Mouse (Mus musculus) embryo, embryonic 11 days (tissue): ENCODE data around the gene Adal.
A peak's percentile ranks its signal among the peaks of the same experiment; 100 is the strongest.
"Not testable (repeated sequence)": the region's sequence is repeated elsewhere in the genome, so short reads cannot be mapped to it uniquely, and the experiment has no call there.

Source experiments
- DNase-seq: peaks from one replicate; pipeline ENCODE4 v3.0.0-alpha.2; 2015

The Adal gene

GRCm38 (mm10) chr2:121140018-121140882 lies at the start of gene Adal, which contains the start of gene Lcmt2:
Gene Adal (plus strand): TSS chr2:121140428.
Gene Lcmt2 (minus strand): TSS chr2:121140653.
- peak; percentile 94 for DNase-seq

GRCm38 (mm10) chr2:121102051-121102450 lies 38.2 kb upstream of the Adal start:
- DNase-seq = peak; percentile 78

GRCm38 (mm10) chr2:121105940-121106339 lies 34.3 kb upstream of the Adal start:
- no peak for DNase-seq

GRCm38 (mm10) chr2:121109695-121110094 lies 30.5 kb upstream of the Adal start, which contains the start of gene Tgm7:
Gene Tgm7 (minus strand): TSS chr2:121109795.
- no peak for DNase-seq

GRCm38 (mm10) chr2:121115418-121115817 lies 24.8 kb upstream of the Adal start:
- DNase-seq = no peak

- DNase-seq = no peak
Measured at GRCm38 (mm10) chr2:121119260-121119659, 21.0 kb upstream of the Adal start.

- not testable (repeated sequence) for DNase-seq
Measured at GRCm38 (mm10) chr2:121126302-121126701, 13.9 kb upstream of the Adal start.

- DNase-seq = no peak
Measured at GRCm38 (mm10) chr2:121127536-121127935, 12.7 kb upstream of the Adal start.

GRCm38 (mm10) chr2:121128865-121129620 lies 11.2 kb upstream of the Adal start:
- DNase-seq = no peak

- no peak for DNase-seq
Measured at GRCm38 (mm10) chr2:121132822-121133221, 7.4 kb upstream of the Adal start.

- no peak for DNase-seq
Measured at GRCm38 (mm10) chr2:121137371-121137770, 2.9 kb upstream of the Adal start.

- no peak for DNase-seq
Measured at GRCm38 (mm10) chr2:121139266-121140017, 786 bp upstream of the Adal start.

GRCm38 (mm10) chr2:121141216-121142035 lies 1.2 kb downstream of the Adal start:
- no peak for DNase-seq

GRCm38 (mm10) chr2:121142415-121142814 lies 2.2 kb downstream of the Adal start:
- DNase-seq = no peak

- no peak for DNase-seq
Measured at GRCm38 (mm10) chr2:121149679-121150078, 9.5 kb downstream of the Adal start.

GRCm38 (mm10) chr2:121153100-121153499 lies 12.9 kb downstream of the Adal start:
- no peak for DNase-seq

- DNase-seq = no peak
Measured at GRCm38 (mm10) chr2:121169173-121169572, 28.9 kb downstream of the Adal start.

- DNase-seq = peak; percentile 21
Measured at GRCm38 (mm10) chr2:121169902-121170301, 29.7 kb downstream of the Adal start.

- peak; percentile 67 for DNase-seq
Measured at GRCm38 (mm10) chr2:121170481-121170971, 30.3 kb downstream of the Adal start, which contains the start of gene Tubgcp4. Gene Tubgcp4 (plus strand): TSS chr2:121170654.

- peak; percentile 97 for DNase-seq
Measured at GRCm38 (mm10) chr2:121170980-121171742, 30.9 kb downstream of the Adal start, which contains the start of gene Zscan29. Gene Zscan29 (minus strand): TSS chr2:121171125.
